8 mouse cellular contexts compared by ENCODE assay signal in genomic region chr11:87462461-87463242, GRCm38 (mm10). TPM values are rescaled to one million over a fixed set of nuclear protein-coding genes. Genes with fewer than 3 reads are reported as not detected.
A peak's percentile ranks its signal among the peaks of the same experiment; 100 is the strongest.
DNase-seq lines count a peak whose midpoint lies in the region; ATAC-seq and TF ChIP-seq lines count a peak whose summit lies in the region.

No protein-coding gene starts in this region.

- no peak overlapping the region for H3K4me3 ChIP-seq in G1E (ENCODE audit: low read depth, low read length)
- 0 out of 2 replicates have a peak overlapping the region, but pooled peaks have one; percentile 2 for H3K4me3 ChIP-seq in embryonic facial prominence, embryonic 14.5 days (ENCODE audit: low read depth, low read length)
- H3K4me3 ChIP-seq in midbrain, embryonic 11.5 days (ENCODE audit: low read depth, low read length): no peak overlapping the region

- ATAC-seq in G1E (ENCODE audit: extremely low read depth, insufficient number of reproducible peaks, low FRiP score, poor library complexity, severe bottlenecking): peak; percentile 73
- peak; percentile 87 for ATAC-seq in embryonic facial prominence, embryonic 14.5 days (ENCODE audit: low read depth)
- peak; percentile 65 to 66 for ATAC-seq in hematopoietic stem cell, adult 5-6 weeks (replicated peaks in 1 of 2; ENCODE audit: insufficient read depth in 1 of 2, low FRiP score in 2 of 2, low TSS enrichment in 1 of 2, low read depth in 1 of 2, poor library complexity in 2 of 2, severe bottlenecking in 2 of 2)
- peak; percentile 30 for ATAC-seq in midbrain, embryonic 11.5 days (ENCODE audit: low FRiP score)

- peaks cover 3% of the 10 kb centered on the region; the same call in 1 of the 2 replicates for H3K27me3 ChIP-seq in G1E (ENCODE audit: insufficient read depth, low read length)
- H3K27me3 ChIP-seq in embryonic facial prominence, embryonic 14.5 days (replicated peaks; ENCODE audit: control insufficient read depth, insufficient read depth, low read length): no peaks in the 10 kb centered on the region
- peaks cover 3% of the 10 kb centered on the region; the same call in 1 of the 2 replicates for H3K27me3 ChIP-seq in midbrain, embryonic 11.5 days (ENCODE audit: control insufficient read depth, insufficient read depth, low read length)

- no peak overlapping the region for H3K9ac ChIP-seq in embryonic facial prominence, embryonic 14.5 days (ENCODE audit: low read depth, low read length)
- H3K9ac ChIP-seq in midbrain, embryonic 11.5 days (ENCODE audit: low read length): no peak overlapping the region

- no peaks in the 10 kb centered on the region for H3K9me3 ChIP-seq in G1E (replicated peaks)
- no peaks in the 10 kb centered on the region for H3K9me3 ChIP-seq in embryonic facial prominence, embryonic 14.5 days (ENCODE audit: control insufficient read depth, low read length)
- H3K9me3 ChIP-seq in midbrain, embryonic 11.5 days (ENCODE audit: control insufficient read depth, low read length): no peaks in the 10 kb centered on the region

- no peaks in the 10 kb centered on the region for H3K36me3 ChIP-seq in G1E (replicated peaks)
- no peaks in the 10 kb centered on the region for H3K36me3 ChIP-seq in embryonic facial prominence, embryonic 14.5 days (ENCODE audit: control insufficient read depth, insufficient read depth, low read length)
- H3K36me3 ChIP-seq in midbrain, embryonic 11.5 days (ENCODE audit: control insufficient read depth, insufficient read depth, low read length): no peaks in the 10 kb centered on the region

- peaks cover 28% of the 10 kb centered on the region for H3K4me1 ChIP-seq in G1E (ENCODE audit: insufficient read depth, low read depth, low read length)
- H3K4me1 ChIP-seq in embryonic facial prominence, embryonic 14.5 days (ENCODE audit: control insufficient read depth, insufficient read depth, low read length): no peaks in the 10 kb centered on the region
- peaks cover 3% of the 10 kb centered on the region; the same call in 1 of the 2 replicates for H3K4me1 ChIP-seq in midbrain, embryonic 11.5 days (ENCODE audit: control insufficient read depth, insufficient read depth, low read length)

- H3K4me2 ChIP-seq in embryonic facial prominence, embryonic 14.5 days (ENCODE audit: low read depth, low read length): no peak overlapping the region
- H3K4me2 ChIP-seq in midbrain, embryonic 11.5 days: no peak overlapping the region

- H3K27ac ChIP-seq in embryonic facial prominence, embryonic 14.5 days (replicated peaks; ENCODE audit: low read depth, low read length): peak overlapping the region; percentile 74
- 0 out of 2 replicates have a peak overlapping the region, but pooled peaks have one; percentile 14 for H3K27ac ChIP-seq in midbrain, embryonic 11.5 days (ENCODE audit: low read depth, low read length)

- peak; percentile 50 to 65 for DNase-seq in cerebellum, postnatal 10 days
- no peak for DNase-seq in cerebellum, adult 11 months
- no peak for DNase-seq in G1E (ENCODE audit: low spot score)
- peak; percentile 91 for DNase-seq in embryonic facial prominence, embryonic 14.5 days (ENCODE audit: low spot score)
- DNase-seq in left cerebral cortex, adult 9 months (ENCODE audit: low spot score in 2 of 2): peak; percentile 73 to 77
- peak; percentile 92 for DNase-seq in midbrain, embryonic 11.5 days (ENCODE audit: low spot score, missing footprints)
- DNase-seq in testis, postnatal 14 days (ENCODE audit: low spot score): peak; percentile 60

- WGBS in embryonic facial prominence, embryonic 14.5 days: 6% methylated on average over 9 of the region's 9 CpGs
- 11% methylated on average over 9 of the region's 9 CpGs for WGBS in midbrain, embryonic 11.5 days

- no peak for TF ChIP-seq CTCF in G1E (IDR thresholded peaks at IDR 0.05; ENCODE audit: low read depth, low read length)

RNA-seq across cellular contexts. Expression of gene Tex14, which starts 57.8 kb away (rescaled TPM):
- total RNA-seq in G1E (2014; fragmentation: Nextera tagmentation) (not detected in 2 replicates), G1E (2017) (0.12 and 0.16 TPM in 2 replicates)
- polyA plus RNA-seq in G1E (2012): not detected in 2 replicates
- polyA plus RNA-seq in embryonic facial prominence, embryonic 14.5 days (2014; fragmentation: Nextera tagmentation; extraction: Ambion mirVana): 4.8 and 5.6 TPM in 2 replicates
- total RNA-seq in hematopoietic stem cell, adult 5-6 weeks (2017): 2.9 TPM in 1 of 2 replicates, not detected in the other
- 0.21 and 0.30 TPM in 2 replicates for polyA plus RNA-seq in midbrain, embryonic 11.5 days (2014; fragmentation: Nextera tagmentation; extraction: Ambion mirVana)

RNA-seq across cellular contexts. Expression of gene Rad51c, which starts 57.9 kb away (rescaled TPM):
- total RNA-seq in G1E (2014; fragmentation: Nextera tagmentation) (4.4 and 4.7 TPM in 2 replicates), G1E (2017) (3.8 and 5.8 TPM in 2 replicates)
- polyA plus RNA-seq in G1E (2012): 0.59 and 0.74 TPM in 2 replicates
- 5.2 and 7.2 TPM in 2 replicates for polyA plus RNA-seq in embryonic facial prominence, embryonic 14.5 days (2014; fragmentation: Nextera tagmentation; extraction: Ambion mirVana)
- 7.3 and 13.4 TPM in 2 replicates for total RNA-seq in hematopoietic stem cell, adult 5-6 weeks (2017)
- 13.6 and 15.7 TPM in 2 replicates for polyA plus RNA-seq in midbrain, embryonic 11.5 days (2014; fragmentation: Nextera tagmentation; extraction: Ambion mirVana)

Comparison
In these comparisons a context has a peak if more than half of its experiments do, and no peak if none do; other contexts are left out.
1. DNase-seq: peak in cerebellum, postnatal 10 days (2 of 2), embryonic facial prominence, embryonic 14.5 days (single experiment), left cerebral cortex, adult 9 months (2 of 2), midbrain, embryonic 11.5 days (single experiment) and testis, postnatal 14 days (single experiment); none in cerebellum, adult 11 months (single experiment) and G1E (single experiment).
2. ATAC-seq: peak in every context shown above with its lines; median percentile 87 in embryonic facial prominence, embryonic 14.5 days; 73 in G1E; 66 in hematopoietic stem cell, adult 5-6 weeks; 30 in midbrain, embryonic 11.5 days.